Mouse (Mus musculus) myocyte (in vitro differentiated cells): ENCODE measurements around the gene Pfkfb1.

Source experiments
- CEBPB ChIP-seq: IDR thresholded peaks from 2 replicates; pipeline ENCODE4 v1.6.1; 2011; ENCODE audit warnings: mild to moderate bottlenecking, moderate library complexity; ENCODE audit not compliant: poor library complexity, insufficient read depth, severe bottlenecking
- E2F4 ChIP-seq: IDR thresholded peaks from one replicate; pipeline ENCODE4 v1.6.1; 2011; ENCODE audit warnings: mild to moderate bottlenecking, control low read depth, moderate library complexity; ENCODE audit not compliant: insufficient read depth
- MAX ChIP-seq: IDR thresholded peaks from one replicate; pipeline ENCODE4 v1.6.1; 2011; ENCODE audit warnings: low read depth, mild to moderate bottlenecking, control low read depth
- MYOD1 ChIP-seq, 3 experiments: IDR thresholded peaks; one replicate each; pipeline ENCODE4 v1.6.1; 2011; ENCODE audit warnings: control low read depth in 2 of 3, low read depth in 2 of 3, mild to moderate bottlenecking in 2 of 3, moderate library complexity in 1 of 3; ENCODE audit not compliant: insufficient read length in 2 of 3, control insufficient read depth in 1 of 3
- MYOG ChIP-seq, 3 experiments: IDR thresholded peaks; one replicate each; pipeline ENCODE4 v1.6.1; 2011; ENCODE audit warnings: control low read depth in 2 of 3, low read depth in 2 of 3, mild to moderate bottlenecking in 2 of 3; ENCODE audit not compliant: insufficient read length in 2 of 3, control insufficient read depth in 1 of 3, insufficient read depth in 1 of 3
- POLR2A ChIP-seq: IDR thresholded peaks from one replicate; pipeline ENCODE4 v1.6.1; 2011; ENCODE audit warnings: low read depth, mild to moderate bottlenecking, control low read depth, moderate library complexity; ENCODE audit not compliant: insufficient read length
- POLR2AphosphoS2 ChIP-seq: IDR thresholded peaks from one replicate; pipeline ENCODE4 v1.6.1; 2011; ENCODE audit warnings: low read depth, control low read depth; ENCODE audit not compliant: insufficient read length
- REST ChIP-seq: IDR thresholded peaks from one replicate; pipeline ENCODE4 v1.6.1; 2011; ENCODE audit warnings: mild to moderate bottlenecking, control low read depth, moderate library complexity; ENCODE audit not compliant: insufficient read depth, insufficient read length
- SRF ChIP-seq: IDR thresholded peaks from one replicate; pipeline ENCODE4 v1.6.1; 2011; ENCODE audit warnings: low read depth; ENCODE audit not compliant: control insufficient read depth, insufficient read length
- TCF12 ChIP-seq: IDR thresholded peaks from one replicate; pipeline ENCODE4 v1.6.1; 2011; ENCODE audit warnings: mild to moderate bottlenecking, control low read depth; ENCODE audit not compliant: poor library complexity, insufficient read depth, severe bottlenecking
- USF1 ChIP-seq: IDR thresholded peaks from one replicate; pipeline ENCODE4 v1.6.1; 2011; ENCODE audit warnings: low read depth, mild to moderate bottlenecking, control low read depth, moderate library complexity

DNA sequence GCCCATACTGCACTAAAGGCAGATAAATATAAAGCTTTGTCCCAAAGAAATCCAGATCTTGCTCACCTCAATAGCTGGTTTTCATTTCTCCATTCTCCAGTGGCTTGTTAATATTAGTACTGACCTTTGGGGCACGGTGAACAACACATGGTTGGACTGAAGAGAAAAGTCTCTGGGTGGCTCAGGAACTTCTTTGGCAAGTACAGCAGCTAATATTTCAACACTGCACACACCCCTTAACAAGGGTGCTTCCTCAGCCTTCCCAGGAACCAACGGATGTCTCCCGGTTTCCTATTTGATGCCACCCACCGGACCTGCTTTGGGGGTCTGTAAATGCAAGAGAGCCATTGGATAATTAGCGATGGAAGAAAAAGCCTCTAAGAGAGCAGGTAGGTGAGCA is 1.7 kb downstream of the Pfkfb1 start, which contains the start of gene Apex2:
- TF ChIP-seq MAX = no peak
- no peak for TF ChIP-seq E2F4
- TF ChIP-seq POLR2A = no peak
- no peak for TF ChIP-seq SRF
- no peak for TF ChIP-seq USF1
- TF ChIP-seq REST = no peak
- TF ChIP-seq CEBPB = no peak
- TF ChIP-seq POLR2AphosphoS2 = no peak
- no peak for TF ChIP-seq MYOD1 (IDR thresholded peaks at IDR 0.05; ENCODE audit: control insufficient read depth in 1 of 3, insufficient read length in 2 of 3, low read depth in 2 of 3)
- TF ChIP-seq TCF12 = no peak
- TF ChIP-seq MYOG (IDR thresholded peaks at IDR 0.05; ENCODE audit: control insufficient read depth in 1 of 3, insufficient read depth in 1 of 3, insufficient read length in 2 of 3, low read depth in 2 of 3) = no peak
